Mouse (Mus musculus): ENCODE measurements around the gene Selenof.

Selenof gene

GRCm38 (mm10) chr3:144642141-144642540 is 72.0 kb downstream of the Selenof start:
- no peak for DNase-seq (ENCODE audit: low spot score)

GRCm38 (mm10) chr3:144643301-144643871 is 73.3 kb downstream of the Selenof start:
- DNase-seq (ENCODE audit: low spot score), result peak; percentile 75

GRCm38 (mm10) chr3:144644202-144644601 is 74.1 kb downstream of the Selenof start:
- no peak for DNase-seq (ENCODE audit: low spot score)

All from lung, postnatal 25 days (tissue).